Mouse (Mus musculus): Measurements from ENCODE around the gene Ears2. TPM values are rescaled to one million over a fixed set of nuclear protein-coding genes. Genes with fewer than 3 reads are reported as not detected.
"Not testable (repeated sequence)": the region's sequence is repeated elsewhere in the genome, so short reads cannot be mapped to it uniquely, and the experiment has no call there.

The Ears2 gene
- 10 to 100 TPM; 30.4 to 32.3 TPM for total RNA-seq (2021)

DNA sequence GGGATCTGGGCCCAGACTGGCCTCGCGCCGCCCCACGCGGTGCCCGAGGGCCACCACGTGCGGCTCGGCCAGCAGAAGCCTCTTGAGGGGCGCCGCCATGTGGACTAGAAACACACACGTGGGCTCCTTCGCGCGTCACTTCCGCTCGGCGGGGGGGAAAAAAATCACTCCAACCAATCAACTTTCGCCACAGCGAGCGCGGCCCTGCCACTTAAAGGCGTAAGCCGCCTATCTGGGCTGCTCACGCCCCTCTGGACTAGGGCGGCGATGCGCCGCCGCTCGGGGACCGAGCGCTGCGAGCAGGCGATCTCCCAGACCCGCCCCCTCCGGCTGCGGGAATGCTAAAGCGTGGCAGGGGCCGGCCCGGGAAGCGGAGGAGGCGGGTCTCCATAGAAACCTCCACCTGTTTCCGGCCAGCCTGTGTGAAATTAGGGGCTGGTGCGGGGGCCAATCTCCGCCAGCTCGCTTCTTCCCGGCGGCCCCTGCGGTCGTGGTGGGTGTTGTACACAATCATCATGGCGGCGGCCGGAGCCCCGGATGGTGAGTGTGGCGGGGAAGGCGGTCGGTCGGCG, at the start of gene Ears2, which contains the start of gene Ubfd1:
Gene Ears2, minus strand, starts transcription at position 319 of the 572 bp plus-strand sequence.
Gene Ubfd1, plus strand, starts transcription at position 231 of the 572 bp plus-strand sequence.
- peak; percentile 94 for DNase-seq

DNA sequence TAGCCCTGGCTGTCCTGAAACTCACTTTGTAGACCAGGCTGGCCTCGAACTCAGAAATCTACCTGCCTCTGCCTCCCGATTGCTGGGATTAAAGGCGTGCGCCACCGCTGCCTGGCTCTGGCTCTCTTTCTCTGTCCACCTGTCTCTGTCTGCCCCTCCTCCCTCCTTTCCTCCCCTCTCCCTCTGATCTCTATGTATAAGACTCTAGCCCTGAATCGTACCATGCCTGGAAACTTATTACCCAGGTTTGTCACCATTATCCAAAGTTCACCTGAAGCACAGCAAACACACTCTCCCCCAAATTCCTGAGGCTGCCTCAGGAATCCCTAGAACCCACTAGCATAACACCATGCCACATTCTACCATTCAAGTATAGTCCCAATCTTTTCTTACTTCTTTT, 41.1 kb upstream of the Ears2 start:
- DNase-seq: no peak

DNA sequence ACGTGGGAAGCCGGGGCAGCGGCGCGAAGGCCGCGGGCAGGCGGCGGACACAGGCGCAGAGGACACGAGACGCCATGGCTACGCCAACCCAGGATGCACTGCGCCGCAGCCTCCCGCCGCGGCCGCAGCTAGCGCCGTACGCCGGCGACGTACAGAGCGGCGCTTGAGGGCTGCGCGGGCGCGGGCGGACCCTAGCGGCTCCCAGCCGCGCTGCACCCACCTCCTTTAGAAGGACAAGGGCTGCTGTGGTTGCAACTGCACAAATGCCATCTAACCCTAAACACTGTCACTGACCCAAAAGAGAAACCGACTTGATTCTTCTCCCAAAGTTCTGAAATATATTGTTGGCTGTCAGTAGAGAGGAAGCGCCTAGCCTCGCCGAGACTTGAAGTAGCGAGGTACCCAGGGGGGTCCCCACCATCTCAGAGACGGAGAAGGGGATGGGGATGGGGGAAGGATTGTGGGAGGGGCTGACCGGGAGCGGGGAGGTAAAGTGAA, 34.7 kb upstream of the Ears2 start, which contains the start of gene Ndufab1:
Gene Ndufab1, minus strand, starts transcription at position 140 of the 498 bp plus-strand sequence.
- DNase-seq: peak; percentile 88

GRCm38 (mm10) chr7:122101014-122101746, 34.1 kb upstream of the Ears2 start:
- not testable (repeated sequence) for DNase-seq

- peak; percentile 35 for DNase-seq
Measured at GRCm38 (mm10) chr7:122099222-122099621, 32.2 kb upstream of the Ears2 start.

DNA sequence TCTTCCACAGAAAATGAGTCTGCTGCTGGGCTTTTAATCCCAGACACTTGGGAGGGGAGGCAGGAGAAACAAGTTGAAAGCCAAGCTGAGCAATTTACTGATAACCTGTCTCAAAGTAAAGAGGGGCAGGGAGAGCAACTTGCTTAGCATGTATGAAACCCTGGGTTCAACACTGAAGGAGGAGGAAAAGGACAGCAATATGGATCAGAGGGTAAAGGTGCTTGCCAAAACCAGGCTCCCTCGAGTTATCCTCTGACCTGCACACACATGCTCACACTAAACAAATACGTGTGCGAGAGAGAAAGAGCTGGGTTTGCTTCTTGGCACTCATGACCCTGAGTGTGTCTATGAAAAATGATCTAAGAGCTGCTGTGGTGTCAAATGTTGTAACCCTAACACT, 30.9 kb upstream of the Ears2 start:
- no peak for DNase-seq

- no peak for DNase-seq
Measured at GRCm38 (mm10) chr7:122094564-122095330, 27.7 kb upstream of the Ears2 start.

GRCm38 (mm10) chr7:122087195-122087982, 20.3 kb upstream of the Ears2 start:
- DNase-seq: no peak

DNA sequence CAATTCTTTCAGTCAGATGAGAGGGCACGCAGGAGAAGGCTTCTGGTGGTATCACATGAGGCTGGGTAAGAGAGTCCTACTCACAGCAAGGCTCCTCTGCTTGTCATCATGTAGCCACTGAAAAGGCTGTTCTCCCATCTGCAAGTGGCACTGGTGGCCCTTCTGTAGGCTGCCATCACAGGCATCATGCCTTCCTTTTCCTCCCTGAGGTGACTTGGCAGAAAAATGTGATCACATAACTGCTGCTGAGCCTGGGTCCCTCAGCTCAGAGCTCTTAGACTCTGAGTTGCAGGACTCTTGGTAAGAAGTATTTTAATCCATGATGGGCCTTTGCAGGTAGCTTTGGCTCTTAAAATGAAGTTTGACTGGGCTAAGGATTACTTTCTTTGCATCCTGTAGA, 14.0 kb upstream of the Ears2 start:
- DNase-seq: no peak

DNA sequence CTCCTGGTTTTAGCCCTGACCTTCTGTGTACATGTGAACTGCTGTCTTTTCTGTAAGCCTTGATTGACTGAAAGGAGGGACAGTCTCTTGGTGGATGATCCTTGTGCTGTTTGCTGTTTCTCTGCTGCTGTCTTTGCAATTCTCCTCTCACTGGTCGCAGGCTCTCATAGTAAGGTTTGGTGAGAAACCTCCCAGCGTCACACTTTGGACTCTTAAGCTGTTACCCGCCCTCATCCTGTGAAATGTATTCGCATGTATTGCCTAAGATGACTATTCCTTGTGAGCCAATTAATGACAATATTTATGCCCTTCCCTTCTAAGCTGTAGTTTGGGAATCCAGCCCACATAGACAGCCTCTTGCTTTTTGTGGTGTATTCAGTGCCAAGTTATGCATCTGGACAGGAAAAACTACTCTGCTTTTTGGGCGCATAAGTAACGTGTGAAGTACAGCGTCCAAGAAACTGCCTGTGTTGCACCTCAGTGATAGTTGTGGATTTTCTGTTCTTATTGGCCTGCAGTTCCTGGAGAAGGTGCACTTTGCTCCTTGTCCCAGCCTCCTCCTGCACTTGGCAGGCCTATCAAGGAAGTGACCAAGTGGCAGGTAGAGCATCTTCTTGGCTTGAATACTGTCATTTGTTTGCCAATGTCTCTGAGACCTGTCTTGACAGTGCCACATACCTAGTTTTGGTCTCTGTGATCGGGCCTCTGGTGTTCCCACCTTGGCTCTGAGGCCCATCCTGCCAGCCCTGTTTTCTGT, 12.9 kb upstream of the Ears2 start:
- DNase-seq: no peak

- no peak for DNase-seq
Measured at GRCm38 (mm10) chr7:122074374-122074773, 7.3 kb upstream of the Ears2 start.

- no peak for DNase-seq
Measured at GRCm38 (mm10) chr7:122067517-122068381, 686 bp upstream of the Ears2 start.

GRCm38 (mm10) chr7:122066102-122066944, 740 bp downstream of the Ears2 start:
- no peak for DNase-seq

DNA sequence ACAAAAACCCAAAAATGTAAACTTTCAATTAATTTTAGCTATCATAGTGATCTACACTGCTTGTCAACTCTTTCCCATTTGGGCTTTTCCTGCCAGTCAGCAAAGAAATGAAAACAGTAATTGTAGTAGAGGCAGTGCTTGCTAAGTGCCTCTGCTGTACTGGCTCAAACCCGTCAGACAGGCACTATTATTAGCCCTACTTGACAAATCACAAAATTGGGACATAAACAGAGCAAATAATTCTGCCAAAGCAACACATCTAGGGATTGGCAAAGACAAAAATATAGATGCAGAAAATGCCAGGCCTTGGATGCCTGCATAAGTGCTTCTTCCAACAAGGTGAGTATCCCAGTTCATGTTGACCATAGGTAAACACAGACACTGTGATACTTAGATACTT, 1.4 kb downstream of the Ears2 start:
- no peak for DNase-seq

DNA sequence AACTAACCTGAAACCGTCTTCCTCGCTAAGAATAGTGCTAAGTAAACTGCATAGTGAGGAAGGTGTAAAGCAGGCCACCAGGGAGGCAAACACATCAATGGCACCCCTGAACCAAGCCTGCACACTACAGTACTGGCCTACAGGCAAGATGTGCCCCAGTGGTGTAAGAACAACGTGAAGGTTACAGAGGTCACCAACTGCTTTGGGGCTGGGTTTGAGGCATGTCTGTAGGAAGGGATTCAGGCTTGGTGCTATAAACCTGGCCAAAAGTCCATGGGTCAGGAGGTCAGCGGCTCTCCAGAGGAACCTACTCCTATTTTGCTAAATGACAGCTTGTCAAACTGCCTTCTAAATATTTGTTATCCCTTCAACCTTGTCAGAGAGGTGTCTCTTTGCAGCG, 10.4 kb downstream of the Ears2 start:
- no peak for DNase-seq

- DNase-seq: peak; percentile 63
Measured at GRCm38 (mm10) chr7:122050834-122051233, 16.2 kb downstream of the Ears2 start.

DNA sequence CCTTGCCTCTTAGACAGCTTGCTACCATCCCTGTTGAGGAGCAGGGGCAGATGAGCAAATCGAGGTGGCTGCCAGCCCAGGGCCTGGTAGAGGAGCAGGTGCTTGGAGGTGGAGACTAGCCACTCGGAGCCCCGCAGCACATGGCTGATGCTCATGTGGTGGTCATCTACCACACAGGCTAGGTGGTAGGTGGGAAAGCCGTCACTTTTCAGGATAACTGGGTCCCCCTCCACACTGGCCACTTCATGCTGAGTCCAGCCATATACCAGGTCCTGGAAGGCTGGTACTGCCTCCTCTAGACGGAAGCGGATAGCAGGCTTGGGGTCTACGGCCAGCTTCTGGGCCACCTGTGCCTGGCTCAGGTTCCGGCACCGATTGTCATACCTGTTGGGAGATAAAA, 18.9 kb downstream of the Ears2 start:
- DNase-seq: no peak

DNA sequence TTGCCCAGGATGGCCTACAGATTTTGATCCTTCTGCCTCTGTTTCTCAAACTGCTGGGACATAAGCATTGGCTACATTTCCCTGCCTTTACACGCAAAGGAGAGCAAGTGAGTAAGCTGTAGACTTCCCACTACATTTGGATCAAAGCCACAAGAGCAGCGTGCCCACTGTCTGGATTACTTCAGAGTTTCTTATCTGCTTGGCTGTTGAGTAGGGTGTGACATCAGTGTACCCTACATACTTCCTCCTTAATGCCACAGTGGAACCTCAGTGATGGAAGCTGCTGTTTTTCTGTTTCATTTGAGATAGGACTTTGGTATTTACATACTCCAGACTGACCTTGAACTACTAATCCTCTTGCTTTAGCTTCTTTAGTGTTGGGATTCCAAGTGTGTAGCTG, 20.2 kb downstream of the Ears2 start:
- DNase-seq: peak; percentile 33

GRCm38 (mm10) chr7:122045711-122046110, 21.4 kb downstream of the Ears2 start:
- DNase-seq: peak; percentile 27

All from heart, postnatal 4 days (tissue).